Mouse (Mus musculus) spleen, embryonic (tissue): ENCODE measurements around the gene Arl6ip5.
"Not testable (repeated sequence)": the region's sequence is repeated elsewhere in the genome, so short reads cannot be mapped to it uniquely, and the experiment has no call there.

ENCODE experiments used
- CTCF ChIA-PET: fragments of 350-600 bp; sonication (Branson Sonifier 250); formaldehyde crosslinking; loops from one replicate; lab custom pipeline; 2022; lab: Charles Lee

The Arl6ip5 gene

GRCm38 (mm10) chr6:97222931-97223467 is 12.5 kb downstream of the Arl6ip5 start:
- CTCF ChIA-PET: interaction anchor here (0.8 kb wide), 1 partner anchor 18 kb away, joined by 4 read pairs; the partner anchor contains the start of gene Uba3

- CTCF ChIA-PET: interaction anchor here (0.6 to 0.8 kb wide), 2 partner anchors 13 to 18 kb away, joined by 3 to 4 read pairs; partner anchors contain the start of gene Uba3
These were observed 13.1 kb downstream of the Arl6ip5 start for GRCm38 (mm10) chr6:97223566-97223965.

GRCm38 (mm10) chr6:97224505-97224904 is 14.0 kb downstream of the Arl6ip5 start:
- CTCF ChIA-PET: no interaction called here

GRCm38 (mm10) chr6:97226083-97226491 is 15.6 kb downstream of the Arl6ip5 start:
- CTCF ChIA-PET: no interaction called here

- CTCF ChIA-PET: interaction anchor here (0.6 kb wide), 1 partner anchor 50 kb away, joined by 3 read pairs; no protein-coding TSS in a partner anchor
These were observed 16.8 kb downstream of the Arl6ip5 start for GRCm38 (mm10) chr6:97227067-97227847.

- CTCF ChIA-PET: interaction anchor here (0.7 kb wide), 1 partner anchor 48 kb away, joined by 3 read pairs; no protein-coding TSS in a partner anchor
These were observed 24.6 kb downstream of the Arl6ip5 start for GRCm38 (mm10) chr6:97234911-97235668.

GRCm38 (mm10) chr6:97236088-97236487 is 25.6 kb downstream of the Arl6ip5 start:
- CTCF ChIA-PET: interaction anchor here (0.6 kb wide), 1 partner anchor 12 kb away, joined by 3 read pairs; no protein-coding TSS in a partner anchor

- CTCF ChIA-PET: no interaction called here
These were observed 28.9 kb downstream of the Arl6ip5 start for GRCm38 (mm10) chr6:97239360-97239759.

- CTCF ChIA-PET: no interaction called here
These were observed 29.6 kb downstream of the Arl6ip5 start for GRCm38 (mm10) chr6:97240092-97240491.

- CTCF ChIA-PET: no interaction called here
These were observed 32.0 kb downstream of the Arl6ip5 start for GRCm38 (mm10) chr6:97242522-97242921.

GRCm38 (mm10) chr6:97245200-97245599 is 34.7 kb downstream of the Arl6ip5 start:
- CTCF ChIA-PET: no interaction called here

GRCm38 (mm10) chr6:97250966-97251365 is 40.5 kb downstream of the Arl6ip5 start:
- CTCF ChIA-PET: interaction anchor here (0.6 kb wide), 1 partner anchor 166 kb away, joined by 3 read pairs; no protein-coding TSS in a partner anchor

GRCm38 (mm10) chr6:97252086-97252485 is 41.6 kb downstream of the Arl6ip5 start:
- CTCF ChIA-PET: no interaction called here

GRCm38 (mm10) chr6:97252711-97253221 is 42.3 kb downstream of the Arl6ip5 start, which contains the start of gene Lmod3:
Gene Lmod3 (minus strand): TSS chr6:97252759.
- CTCF ChIA-PET: no interaction called here

- CTCF ChIA-PET: no interaction called here
These were observed 48.0 kb downstream of the Arl6ip5 start for GRCm38 (mm10) chr6:97258489-97258888.

GRCm38 (mm10) chr6:97259926-97260325 is 49.4 kb downstream of the Arl6ip5 start:
- CTCF ChIA-PET: not testable (repeated sequence)

- CTCF ChIA-PET: no interaction called here
These were observed 51.7 kb downstream of the Arl6ip5 start for GRCm38 (mm10) chr6:97262229-97262628.

GRCm38 (mm10) chr6:97263750-97264149 is 53.3 kb downstream of the Arl6ip5 start:
- CTCF ChIA-PET: not testable (repeated sequence)

- CTCF ChIA-PET: interaction anchor here (1.1 kb wide), 1 partner anchor 254 kb away, joined by 3 read pairs; no protein-coding TSS in a partner anchor
These were observed 54.8 kb downstream of the Arl6ip5 start for GRCm38 (mm10) chr6:97265240-97265639.

- CTCF ChIA-PET: interaction anchor here (0.6 to 1.1 kb wide), 2 partner anchors 104 to 253 kb away, joined by 3 read pairs; no protein-coding TSS in a partner anchor
These were observed 55.2 kb downstream of the Arl6ip5 start for GRCm38 (mm10) chr6:97265705-97266104.

- CTCF ChIA-PET: interaction anchor here (0.6 kb wide), 2 partner anchors 13 to 150 kb away, joined by 3 to 8 read pairs; no protein-coding TSS in a partner anchor
These were observed 56.2 kb downstream of the Arl6ip5 start for GRCm38 (mm10) chr6:97266661-97267060.
